Mouse (Mus musculus): ENCODE measurements around the gene Rabl6. TPM values are rescaled to one million over a fixed set of nuclear protein-coding genes. Genes with fewer than 3 reads are reported as not detected.
A peak's percentile ranks its signal among the peaks of the same experiment; 100 is the strongest.

Gene Rabl6
- polyA plus RNA-seq, 1 experiment from 2014 or later: 44.3 TPM

DNA sequence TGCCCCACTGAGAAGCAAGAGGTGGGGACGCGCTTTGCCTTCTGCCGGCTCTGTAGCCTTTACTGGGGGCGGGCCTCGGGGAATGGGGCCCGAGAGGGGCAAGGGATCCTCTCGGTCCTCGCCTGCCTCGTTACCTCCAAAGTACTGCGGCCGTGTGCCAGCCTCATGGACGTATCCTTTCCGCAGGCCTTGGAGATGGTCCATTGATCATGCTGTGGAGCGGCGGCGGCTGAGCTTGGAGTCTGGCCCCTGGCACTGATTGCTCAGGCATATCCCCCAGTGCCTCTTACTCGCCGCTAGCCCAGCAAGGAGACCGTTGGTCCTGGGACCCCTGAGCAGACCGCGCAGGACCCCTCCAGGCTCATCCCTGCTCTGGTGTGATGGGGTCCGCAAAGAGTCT is 8.1 kb upstream of the Rabl6 start:
- Histone ChIP-seq H3K27me3 (ENCODE audit: control insufficient read depth, insufficient read depth, low read length) (peaks cover 26% of the 10 kb centered on the region), H3K36me3 (replicated peaks; ENCODE audit: control insufficient read depth, insufficient read depth, low read depth, low read length) (no peaks in the 10 kb centered on the region), H3K27ac (replicated peaks; ENCODE audit: low read depth, low read length) (no peak overlapping the region), H3K4me3 (ENCODE audit: low read depth, low read length) (no peak overlapping the region), H3K9me3 (replicated peaks; ENCODE audit: control insufficient read depth, low read length) (no peaks in the 10 kb centered on the region), H3K4me2 (ENCODE audit: low read depth, low read length) (no peak overlapping the region), H3K4me1 (ENCODE audit: control insufficient read depth, insufficient read depth, low read length) (no peaks in the 10 kb centered on the region), H3K9ac (replicated peaks; ENCODE audit: low read length) (no peak overlapping the region)
- DNase-seq (ENCODE audit: low spot score) (no peak), ATAC-seq (replicated peaks; ENCODE audit: insufficient number of reproducible peaks, low FRiP score, low TSS enrichment, low read depth) (no peak)
- 18% methylated on average over 22 of the region's 22 CpGs for WGBS

DNA sequence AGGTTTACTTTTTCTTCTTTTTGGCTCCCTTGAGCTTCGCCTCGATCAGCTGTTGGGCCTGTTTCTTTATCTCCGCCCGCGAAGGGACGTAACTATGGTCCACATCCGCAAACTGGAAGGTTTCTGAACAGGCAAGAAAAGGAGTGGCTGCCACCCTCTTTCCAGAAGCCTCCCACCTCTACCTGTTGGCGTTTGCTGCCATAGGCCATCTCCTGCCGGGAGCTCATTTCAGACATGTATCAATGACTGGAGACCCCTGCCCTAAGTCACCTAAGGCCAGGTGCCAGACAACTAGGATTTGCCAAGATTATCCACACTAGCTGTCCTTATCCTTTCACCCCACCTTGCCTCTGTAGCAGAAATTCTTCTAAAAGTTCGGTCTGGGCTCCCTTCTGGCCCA is 350 bp upstream of the Rabl6 start:
- Histone ChIP-seq H3K4me1 (ENCODE audit: control insufficient read depth, insufficient read depth, low read length) (peaks cover 2% of the 10 kb centered on the region; the same call in 1 of the 2 replicates), H3K9me3 (replicated peaks; ENCODE audit: control insufficient read depth, low read length) (no peaks in the 10 kb centered on the region), H3K27ac (replicated peaks; ENCODE audit: low read depth, low read length) (no peak overlapping the region), H3K27me3 (ENCODE audit: control insufficient read depth, insufficient read depth, low read length) (no peaks in the 10 kb centered on the region), H3K36me3 (replicated peaks; ENCODE audit: control insufficient read depth, insufficient read depth, low read depth, low read length) (no peaks in the 10 kb centered on the region), H3K4me2 (ENCODE audit: low read depth, low read length) (peak overlapping the region; percentile 30), H3K4me3 (ENCODE audit: low read depth, low read length) (peak overlapping the region; percentile 15; the same call in 1 of the 2 replicates), H3K9ac (replicated peaks; ENCODE audit: low read length) (peak overlapping the region; percentile 46)
- DNase-seq (ENCODE audit: low spot score) (no peak), ATAC-seq (replicated peaks; ENCODE audit: insufficient number of reproducible peaks, low FRiP score, low TSS enrichment, low read depth) (peak; percentile 9; the same call in 1 of the 2 replicates)
- WGBS: 71% methylated on average over 10 of the region's 10 CpGs

DNA sequence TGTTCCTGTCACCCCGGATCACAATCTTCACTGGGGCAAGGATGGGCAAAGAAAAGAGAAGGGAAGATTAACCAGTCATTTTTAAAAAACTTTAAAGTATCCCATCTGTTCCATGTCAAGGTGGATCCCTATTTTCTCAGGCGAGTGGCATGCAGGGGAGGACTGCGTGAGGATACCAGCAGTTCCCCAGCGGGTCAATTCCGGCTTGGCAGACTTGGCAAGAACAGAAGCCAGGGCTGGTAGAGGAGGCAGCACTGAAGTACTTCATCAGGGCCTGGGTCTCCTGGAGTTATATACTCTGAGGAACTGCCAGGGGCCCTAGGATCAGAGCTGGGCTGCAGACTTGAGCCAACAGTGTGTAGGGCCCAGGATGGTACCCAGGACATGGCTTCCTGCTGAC is 5.8 kb downstream of the Rabl6 start:
- H3K36me3 ChIP-seq (replicated peaks; ENCODE audit: control insufficient read depth, insufficient read depth, low read depth, low read length): peaks cover 13% of the 10 kb centered on the region

DNA sequence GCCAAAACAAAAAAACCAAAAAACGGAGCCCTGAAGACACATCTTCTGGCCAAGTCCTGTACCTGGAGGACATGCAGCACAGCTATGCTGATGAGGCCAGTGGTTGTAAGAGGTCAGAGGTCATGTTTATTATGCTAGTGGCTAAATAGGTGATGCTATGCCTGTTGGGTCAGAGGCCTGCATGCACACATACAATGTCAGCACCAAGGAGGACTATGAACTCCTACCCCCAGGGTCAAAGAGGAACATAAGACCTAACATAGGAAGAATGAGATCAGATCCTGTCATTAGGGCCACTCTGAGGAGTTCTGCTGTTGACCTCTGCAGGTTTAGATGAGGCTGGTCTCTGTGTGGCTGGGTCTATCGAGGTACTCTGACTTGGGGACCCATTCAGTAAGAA is 8.3 kb downstream of the Rabl6 start:
- no peak for ATAC-seq (replicated peaks; ENCODE audit: insufficient number of reproducible peaks, low FRiP score, low TSS enrichment, low read depth)
- Histone ChIP-seq H3K9me3 (replicated peaks; ENCODE audit: control insufficient read depth, low read length) (no peaks in the 10 kb centered on the region), H3K4me3 (ENCODE audit: low read depth, low read length) (no peak overlapping the region), H3K27me3 (ENCODE audit: control insufficient read depth, insufficient read depth, low read length) (no peaks in the 10 kb centered on the region), H3K36me3 (replicated peaks; ENCODE audit: control insufficient read depth, insufficient read depth, low read depth, low read length) (peaks cover 17% of the 10 kb centered on the region), H3K4me1 (ENCODE audit: control insufficient read depth, insufficient read depth, low read length) (no peaks in the 10 kb centered on the region), H3K27ac (replicated peaks; ENCODE audit: low read depth, low read length) (no peak overlapping the region), H3K4me2 (ENCODE audit: low read depth, low read length) (no peak overlapping the region), H3K9ac (replicated peaks; ENCODE audit: low read length) (no peak overlapping the region)
- WGBS: 87% methylated on average over 2 of the region's 2 CpGs
- no peak for DNase-seq (ENCODE audit: low spot score)

More for the DNA sequence above, 5.8 kb downstream of the Rabl6 start:
- Histone ChIP-seq H3K9ac (replicated peaks; ENCODE audit: low read length) (no peak overlapping the region), H3K27ac (replicated peaks; ENCODE audit: low read depth, low read length) (no peak overlapping the region), H3K4me1 (ENCODE audit: control insufficient read depth, insufficient read depth, low read length) (peaks cover 2% of the 10 kb centered on the region; the same call in 1 of the 2 replicates), H3K27me3 (ENCODE audit: control insufficient read depth, insufficient read depth, low read length) (no peaks in the 10 kb centered on the region), H3K9me3 (replicated peaks; ENCODE audit: control insufficient read depth, low read length) (no peaks in the 10 kb centered on the region), H3K4me2 (ENCODE audit: low read depth, low read length) (no peak overlapping the region), H3K4me3 (ENCODE audit: low read depth, low read length) (no peak overlapping the region)
- ATAC-seq (replicated peaks; ENCODE audit: insufficient number of reproducible peaks, low FRiP score, low TSS enrichment, low read depth): no peak
- no peak for DNase-seq (ENCODE audit: low spot score)
- WGBS: 92% methylated on average over 5 of the region's 5 CpGs

DNA sequence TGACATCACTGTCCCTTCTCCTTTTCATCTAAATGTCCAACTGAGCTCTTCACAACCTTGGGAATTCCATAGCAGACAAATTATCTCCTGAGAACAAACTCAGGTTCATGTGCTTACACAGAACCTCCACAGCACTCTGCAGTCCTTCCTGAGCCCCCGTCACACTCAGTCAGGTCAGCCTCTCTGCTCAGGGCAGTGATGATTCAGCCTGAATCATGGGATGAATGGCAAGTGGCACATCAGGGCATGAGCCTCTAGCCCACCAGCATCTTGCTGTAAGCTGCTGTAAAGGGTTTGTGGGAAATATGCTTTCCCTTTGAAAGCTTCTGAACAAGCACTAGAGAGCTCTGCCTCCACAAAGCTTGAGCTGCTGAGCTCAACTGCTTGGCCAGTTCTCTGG is 9.6 kb downstream of the Rabl6 start:
- Histone ChIP-seq H3K4me1 (ENCODE audit: control insufficient read depth, insufficient read depth, low read length) (no peaks in the 10 kb centered on the region), H3K4me3 (ENCODE audit: low read depth, low read length) (no peak overlapping the region), H3K4me2 (ENCODE audit: low read depth, low read length) (no peak overlapping the region), H3K27me3 (ENCODE audit: control insufficient read depth, insufficient read depth, low read length) (no peaks in the 10 kb centered on the region), H3K27ac (replicated peaks; ENCODE audit: low read depth, low read length) (no peak overlapping the region), H3K9ac (replicated peaks; ENCODE audit: low read length) (no peak overlapping the region), H3K36me3 (replicated peaks; ENCODE audit: control insufficient read depth, insufficient read depth, low read depth, low read length) (peaks cover 17% of the 10 kb centered on the region), H3K9me3 (replicated peaks; ENCODE audit: control insufficient read depth, low read length) (no peaks in the 10 kb centered on the region)
- DNase-seq (ENCODE audit: low spot score) (no peak), ATAC-seq (replicated peaks; ENCODE audit: insufficient number of reproducible peaks, low FRiP score, low TSS enrichment, low read depth) (no peak)
- WGBS: 95% methylated on average over 1 of the region's 1 CpGs

DNA sequence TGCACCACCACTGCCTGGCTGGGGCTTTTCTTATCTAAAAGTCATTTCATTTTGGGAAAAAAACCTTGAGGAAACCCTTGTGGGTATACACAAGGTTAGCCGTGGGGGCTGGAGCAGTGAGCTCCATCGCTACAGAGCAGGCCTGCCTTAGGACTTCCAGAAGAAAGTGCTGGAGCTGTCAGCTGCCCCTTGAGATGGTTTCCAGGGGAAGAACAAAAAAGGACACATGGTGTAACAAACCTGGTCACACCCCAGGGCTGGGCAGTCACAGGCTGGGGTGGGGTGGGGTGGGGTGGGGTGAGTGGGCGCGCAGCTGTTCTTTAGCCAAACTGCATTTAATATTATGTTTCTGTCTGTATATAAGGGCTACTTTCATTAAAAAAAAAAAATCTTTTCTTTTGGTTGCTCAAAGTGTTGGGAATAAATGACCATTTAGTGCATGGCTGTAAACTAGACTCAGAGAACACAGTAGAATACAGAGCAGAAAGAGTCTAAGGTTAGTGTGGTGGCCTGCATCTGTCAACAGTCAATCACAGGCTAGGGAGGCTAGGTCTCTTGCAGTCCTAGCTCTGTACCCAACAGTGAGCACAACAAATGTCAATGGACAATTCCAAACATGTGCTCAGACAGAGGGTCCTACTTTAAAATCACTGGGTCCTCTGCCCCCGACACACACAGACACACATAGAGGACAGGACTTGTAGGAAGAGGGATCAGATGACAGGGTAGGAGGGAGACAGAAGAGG is 11.4 kb downstream of the Rabl6 start:
- no peaks in the 10 kb centered on the region for H3K9me3 ChIP-seq (replicated peaks; ENCODE audit: control insufficient read depth, low read length)
- no peak overlapping the region for H3K9ac ChIP-seq (replicated peaks; ENCODE audit: low read length)
- ATAC-seq (replicated peaks; ENCODE audit: insufficient number of reproducible peaks, low FRiP score, low TSS enrichment, low read depth): no peak
- no peak overlapping the region for H3K4me3 ChIP-seq (ENCODE audit: low read depth, low read length)
- H3K27me3 ChIP-seq (ENCODE audit: control insufficient read depth, insufficient read depth, low read length): no peaks in the 10 kb centered on the region
- DNase-seq (ENCODE audit: low spot score): no peak
- H3K27ac ChIP-seq (replicated peaks; ENCODE audit: low read depth, low read length): no peak overlapping the region
- H3K36me3 ChIP-seq (replicated peaks; ENCODE audit: control insufficient read depth, insufficient read depth, low read depth, low read length): peaks cover 17% of the 10 kb centered on the region
- H3K4me2 ChIP-seq (ENCODE audit: low read depth, low read length): no peak overlapping the region
- H3K4me1 ChIP-seq (ENCODE audit: control insufficient read depth, insufficient read depth, low read length): no peaks in the 10 kb centered on the region
- 97% methylated on average over 5 of the region's 5 CpGs for WGBS

DNA sequence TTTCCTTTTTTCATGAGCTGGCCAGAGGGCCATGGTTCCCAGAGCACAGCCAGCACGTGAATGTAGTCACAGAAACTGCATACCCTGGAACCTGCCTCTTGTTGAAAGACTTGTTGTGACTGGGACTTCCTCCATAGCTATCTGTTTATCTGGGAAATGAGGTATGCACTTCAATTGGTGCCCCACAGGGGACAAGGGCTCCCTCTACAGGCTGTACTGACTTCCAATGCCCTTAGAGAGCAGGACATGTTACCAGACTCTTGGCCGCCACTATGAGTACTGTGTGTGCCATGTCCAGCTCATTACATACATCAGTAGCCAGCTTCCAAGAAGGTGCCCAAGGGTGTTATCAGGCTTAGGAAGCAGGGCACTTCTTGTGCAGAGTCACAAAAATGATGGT is 16.5 kb downstream of the Rabl6 start:
- no peaks in the 10 kb centered on the region for H3K9me3 ChIP-seq (replicated peaks; ENCODE audit: control insufficient read depth, low read length)
- no peak overlapping the region for H3K4me3 ChIP-seq (ENCODE audit: low read depth, low read length)
- DNase-seq (ENCODE audit: low spot score) (no peak), ATAC-seq (replicated peaks; ENCODE audit: insufficient number of reproducible peaks, low FRiP score, low TSS enrichment, low read depth) (no peak)
- H3K27me3 ChIP-seq (ENCODE audit: control insufficient read depth, insufficient read depth, low read length): no peaks in the 10 kb centered on the region
- H3K9ac ChIP-seq (replicated peaks; ENCODE audit: low read length): no peak overlapping the region
- H3K4me2 ChIP-seq (ENCODE audit: low read depth, low read length): no peak overlapping the region
- H3K4me1 ChIP-seq (ENCODE audit: control insufficient read depth, insufficient read depth, low read length): no peaks in the 10 kb centered on the region
- WGBS: 87% methylated on average over 2 of the region's 2 CpGs
- H3K27ac ChIP-seq (replicated peaks; ENCODE audit: low read depth, low read length): no peak overlapping the region
- peaks cover 7% of the 10 kb centered on the region for H3K36me3 ChIP-seq (replicated peaks; ENCODE audit: control insufficient read depth, insufficient read depth, low read depth, low read length)

DNA sequence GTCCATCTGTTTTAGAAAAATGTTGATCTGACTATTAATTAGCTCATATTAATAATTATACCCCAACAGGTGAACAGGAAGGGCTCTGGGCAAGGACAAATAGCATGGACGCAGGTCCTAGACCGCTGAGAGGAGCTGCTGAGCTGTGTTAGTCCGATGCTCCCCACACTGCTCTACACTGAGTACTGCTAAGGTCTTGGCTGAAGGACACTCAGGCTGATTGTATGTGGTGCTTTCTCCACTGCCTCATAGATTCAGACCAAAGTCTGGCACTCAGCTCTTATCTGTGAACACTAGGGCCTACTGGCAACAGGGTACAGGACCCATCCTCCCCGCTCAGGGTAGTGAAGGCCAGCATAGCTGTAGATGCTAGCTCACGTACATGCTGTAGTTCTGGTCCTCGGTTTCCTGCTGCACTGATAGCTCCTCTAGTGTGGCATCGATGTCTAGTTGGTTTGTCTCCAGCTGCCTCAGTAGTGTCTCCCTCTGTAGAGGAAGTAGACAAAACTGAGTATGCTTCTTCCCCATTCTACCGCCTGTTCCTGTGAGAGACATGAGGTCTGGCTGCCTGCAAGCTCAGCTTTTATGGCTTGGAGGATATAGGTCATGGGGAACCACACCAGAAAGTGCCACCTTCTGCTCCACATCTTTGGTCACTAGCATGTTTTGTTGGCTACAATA is 20.0 kb downstream of the Rabl6 start:
- no peak overlapping the region for H3K27ac ChIP-seq (replicated peaks; ENCODE audit: low read depth, low read length)
- H3K4me1 ChIP-seq (ENCODE audit: control insufficient read depth, insufficient read depth, low read length): no peaks in the 10 kb centered on the region
- DNase-seq (ENCODE audit: low spot score) (no peak), ATAC-seq (replicated peaks; ENCODE audit: insufficient number of reproducible peaks, low FRiP score, low TSS enrichment, low read depth) (no peak)
- 94% methylated on average over 8 of the region's 8 CpGs for WGBS
- no peaks in the 10 kb centered on the region for H3K27me3 ChIP-seq (ENCODE audit: control insufficient read depth, insufficient read depth, low read length)
- no peak overlapping the region for H3K4me3 ChIP-seq (ENCODE audit: low read depth, low read length)
- H3K9ac ChIP-seq (replicated peaks; ENCODE audit: low read length): no peak overlapping the region
- no peak overlapping the region for H3K4me2 ChIP-seq (ENCODE audit: low read depth, low read length)
- H3K9me3 ChIP-seq (replicated peaks; ENCODE audit: control insufficient read depth, low read length): no peaks in the 10 kb centered on the region
- peaks cover 9% of the 10 kb centered on the region for H3K36me3 ChIP-seq (replicated peaks; ENCODE audit: control insufficient read depth, insufficient read depth, low read depth, low read length)
